Mouse (Mus musculus): ENCODE data around the gene Olfr318. TPM values are rescaled to one million over a fixed set of nuclear protein-coding genes. Genes with fewer than 3 reads are reported as not detected.

Gene Olfr318
- polyA plus RNA-seq (2015; fragmentation: Nextera tagmentation; extraction: Ambion mirVana), result not detected in 2 replicates

DNA sequence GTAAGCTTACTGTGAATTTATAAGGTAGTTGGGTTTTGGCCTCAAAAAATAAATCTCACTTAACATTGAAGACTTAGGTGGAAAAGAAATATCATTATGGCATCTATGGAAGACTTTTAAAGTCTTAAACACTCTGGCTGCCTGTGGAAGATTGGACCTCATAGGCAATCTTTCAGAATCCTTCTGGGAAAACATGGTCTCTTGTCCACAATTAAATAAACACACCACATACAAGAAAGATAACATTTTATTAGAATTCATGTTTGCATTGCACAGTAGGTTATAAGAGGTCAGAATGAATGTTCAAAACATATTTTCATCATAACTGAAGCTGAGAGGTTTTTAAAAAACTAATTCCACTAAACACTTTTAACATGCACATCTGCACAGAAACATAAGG lies at the start of gene Olfr318:
Olfr318 (minus strand) TSS at position 101 of the 400 bp plus-strand sequence.

DNA sequence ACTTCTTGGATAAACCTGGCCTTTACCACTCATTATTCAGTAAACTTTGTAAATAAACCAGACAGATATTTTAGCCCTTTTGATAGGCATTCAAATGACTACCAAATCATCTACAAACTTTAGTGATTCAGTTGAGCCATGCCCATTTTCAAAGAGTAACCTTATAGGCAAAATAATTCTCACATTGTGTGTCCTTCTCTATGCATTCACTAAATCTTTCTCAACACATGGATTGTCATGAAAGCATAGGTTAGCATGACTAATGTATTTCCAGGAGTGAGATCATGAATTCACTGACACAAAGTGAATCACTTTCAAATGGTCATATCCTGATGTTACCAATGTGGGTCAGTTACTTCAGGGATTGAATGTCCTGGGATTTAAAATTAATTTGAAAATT lies 49.1 kb upstream of the Olfr318 start, which contains the start of gene Olfr315:
Olfr315 (plus strand) TSS at position 301 of the 400 bp plus-strand sequence.

DNA sequence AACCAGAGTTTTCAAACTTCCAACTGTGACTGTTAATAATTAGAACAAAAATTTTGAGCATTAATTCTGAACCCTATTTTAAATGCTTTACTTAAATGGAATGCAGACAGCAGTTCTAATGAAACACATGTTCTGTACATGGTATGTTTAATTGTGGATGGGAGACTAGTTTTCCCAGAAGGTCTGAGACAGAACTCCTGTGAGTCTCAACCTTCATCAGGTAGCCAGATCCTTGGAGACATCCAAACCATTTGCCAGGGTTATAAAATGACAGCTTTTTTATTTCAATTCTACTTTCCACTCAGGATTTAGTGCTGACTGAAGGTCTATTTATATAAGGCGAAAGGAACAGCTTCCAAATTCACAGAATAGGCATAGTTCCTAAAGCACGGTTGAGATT lies 28.6 kb upstream of the Olfr318 start, which contains the start of gene Olfr316:
Olfr316 (plus strand) TSS at position 301 of the 400 bp plus-strand sequence.

DNA sequence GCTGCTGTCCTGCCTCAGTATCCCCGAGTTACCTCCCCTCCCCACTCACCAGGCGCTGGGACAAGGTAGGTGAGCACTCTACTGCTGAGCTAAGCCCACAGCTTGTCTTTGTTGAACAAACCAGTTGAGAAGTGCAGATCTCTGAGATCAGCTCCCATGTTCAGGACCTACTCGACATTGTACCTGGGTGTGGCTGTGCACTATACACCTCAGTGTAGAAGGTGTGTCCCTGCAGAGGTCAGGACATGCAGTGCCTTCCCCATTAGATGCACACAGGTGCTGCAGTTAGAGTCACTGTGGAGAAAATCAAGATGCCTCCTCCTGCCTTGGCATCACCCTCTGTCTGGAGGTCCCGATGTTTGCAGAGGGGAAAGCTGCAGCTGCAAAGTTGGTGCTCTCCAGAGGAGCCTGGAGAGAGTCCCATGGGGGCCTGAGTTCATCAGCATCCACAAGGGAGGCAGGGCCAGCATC lies 15.0 kb upstream of the Olfr318 start, which contains the start of gene Olfr317:
Olfr317 (minus strand) TSS at position 421 of the 471 bp plus-strand sequence.

DNA sequence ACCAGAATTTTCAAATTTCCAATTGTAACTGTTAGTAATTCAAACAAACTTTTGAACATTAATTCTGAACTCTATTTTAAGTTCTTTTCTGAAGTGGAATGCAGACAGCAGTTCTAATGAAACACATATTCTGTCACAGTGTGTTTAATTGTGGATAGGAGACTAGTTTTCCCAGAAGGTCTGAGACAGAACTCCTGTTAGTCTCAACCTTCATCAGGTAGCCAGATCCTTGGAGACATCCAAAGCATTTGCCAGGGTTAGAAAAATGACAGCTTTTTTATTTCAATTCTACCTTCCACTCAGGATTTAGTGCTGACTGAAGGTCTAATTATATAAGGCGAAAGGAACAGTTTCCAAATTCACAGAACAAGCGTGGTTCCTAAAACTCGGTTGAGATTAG lies 25.0 kb downstream of the Olfr318 start, which contains the start of gene Olfr319:
Olfr319 (plus strand) TSS at position 301 of the 400 bp plus-strand sequence.

DNA sequence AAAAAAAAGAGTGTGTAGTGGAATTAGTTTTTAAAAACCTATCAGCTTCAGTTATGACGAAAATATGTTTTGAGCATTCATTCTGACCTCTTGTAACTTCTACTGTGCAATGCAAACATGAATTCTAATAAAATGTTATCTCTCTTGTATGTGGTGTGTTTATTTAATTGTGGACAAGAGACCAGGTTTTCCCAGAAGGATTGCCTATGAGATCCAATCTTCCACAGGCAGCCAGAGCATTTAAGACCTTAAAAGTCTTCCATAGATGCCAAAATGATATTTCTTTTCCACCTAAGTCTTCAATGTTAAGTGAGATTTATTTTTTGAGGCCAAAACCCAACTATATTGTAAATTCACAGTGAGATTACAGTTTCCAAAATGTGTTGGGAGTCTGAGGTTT lies 43.0 kb downstream of the Olfr318 start, which contains the start of gene Olfr320:
Olfr320 (plus strand) TSS at position 301 of the 400 bp plus-strand sequence.

Other genes with a start within 250 kb of the Olfr318 start
- not detected in 2 replicates for gene Olfr332, start 231.5 kb downstream of the Olfr318 start, polyA plus RNA-seq (2015; fragmentation: Nextera tagmentation; extraction: Ambion mirVana)
- not detected in 2 replicates for gene Olfr331, start 221.4 kb downstream of the Olfr318 start, polyA plus RNA-seq (2015; fragmentation: Nextera tagmentation; extraction: Ambion mirVana)
- not detected in 2 replicates for gene Olfr330, start 189.2 kb downstream of the Olfr318 start, polyA plus RNA-seq (2015; fragmentation: Nextera tagmentation; extraction: Ambion mirVana)
- 0.12 TPM in 1 of 2 replicates, not detected in the other for gene Olfr329-ps, start 177.6 kb downstream of the Olfr318 start, polyA plus RNA-seq (2015; fragmentation: Nextera tagmentation; extraction: Ambion mirVana)
- not detected in 2 replicates for gene Olfr328, start 168.4 kb downstream of the Olfr318 start, polyA plus RNA-seq (2015; fragmentation: Nextera tagmentation; extraction: Ambion mirVana)
- gene Olfr224, start 153.5 kb downstream of the Olfr318 start, polyA plus RNA-seq (2015; fragmentation: Nextera tagmentation; extraction: Ambion mirVana), result not detected in 2 replicates
- not detected in 2 replicates for gene Olfr325, start 146.3 kb downstream of the Olfr318 start, polyA plus RNA-seq (2015; fragmentation: Nextera tagmentation; extraction: Ambion mirVana)
- gene Olfr324, start 128.9 kb downstream of the Olfr318 start, polyA plus RNA-seq (2015; fragmentation: Nextera tagmentation; extraction: Ambion mirVana), result not detected in 2 replicates
- not detected in 2 replicates for gene 2210407C18Rik, start 107.9 kb downstream of the Olfr318 start, polyA plus RNA-seq (2015; fragmentation: Nextera tagmentation; extraction: Ambion mirVana)
- not detected in 2 replicates for gene Olfr323, start 93.5 kb downstream of the Olfr318 start, polyA plus RNA-seq (2015; fragmentation: Nextera tagmentation; extraction: Ambion mirVana)
- not detected in 2 replicates for gene Trim58, start 83.5 kb downstream of the Olfr318 start, polyA plus RNA-seq (2015; fragmentation: Nextera tagmentation; extraction: Ambion mirVana)
- not detected in 2 replicates for gene Olfr322, start 65.2 kb downstream of the Olfr318 start, polyA plus RNA-seq (2015; fragmentation: Nextera tagmentation; extraction: Ambion mirVana)
- gene Olfr320, start 42.9 kb downstream of the Olfr318 start, polyA plus RNA-seq (2015; fragmentation: Nextera tagmentation; extraction: Ambion mirVana), result not detected in 2 replicates
- not detected in 2 replicates for gene Olfr319, start 24.9 kb downstream of the Olfr318 start, polyA plus RNA-seq (2015; fragmentation: Nextera tagmentation; extraction: Ambion mirVana)
- gene Olfr317, start 15.2 kb upstream of the Olfr318 start, polyA plus RNA-seq (2015; fragmentation: Nextera tagmentation; extraction: Ambion mirVana), result not detected in 2 replicates
- not detected in 2 replicates for gene Olfr316, start 28.7 kb upstream of the Olfr318 start, polyA plus RNA-seq (2015; fragmentation: Nextera tagmentation; extraction: Ambion mirVana)
- not detected in 2 replicates for gene Olfr315, start 49.2 kb upstream of the Olfr318 start, polyA plus RNA-seq (2015; fragmentation: Nextera tagmentation; extraction: Ambion mirVana)
- gene Olfr314, start 58.9 kb upstream of the Olfr318 start, polyA plus RNA-seq (2015; fragmentation: Nextera tagmentation; extraction: Ambion mirVana), result not detected in 2 replicates
- gene Fam183b, start 77.9 kb upstream of the Olfr318 start, polyA plus RNA-seq (2015; fragmentation: Nextera tagmentation; extraction: Ambion mirVana), result 1.3 and 1.9 TPM in 2 replicates
- not detected in 2 replicates for gene Olfr313, start 91.0 kb upstream of the Olfr318 start, polyA plus RNA-seq (2015; fragmentation: Nextera tagmentation; extraction: Ambion mirVana)
- gene Olfr312, start 105.2 kb upstream of the Olfr318 start, polyA plus RNA-seq (2015; fragmentation: Nextera tagmentation; extraction: Ambion mirVana), result not detected in 2 replicates
- not detected in 2 replicates for gene Olfr311, start 115.2 kb upstream of the Olfr318 start, polyA plus RNA-seq (2015; fragmentation: Nextera tagmentation; extraction: Ambion mirVana)
- 2.0 TPM in 2 replicates for gene Gm12258, start 123.1 kb upstream of the Olfr318 start, polyA plus RNA-seq (2015; fragmentation: Nextera tagmentation; extraction: Ambion mirVana)
- 2.0 and 2.2 TPM in 2 replicates for gene 2810021J22Rik, start 143.2 kb upstream of the Olfr318 start, polyA plus RNA-seq (2015; fragmentation: Nextera tagmentation; extraction: Ambion mirVana)
- gene Zfp39, start 180.2 kb upstream of the Olfr318 start, polyA plus RNA-seq (2015; fragmentation: Nextera tagmentation; extraction: Ambion mirVana), result 3.0 and 3.2 TPM in 2 replicates
- not detected in 2 replicates for gene Btnl10, start 193.9 kb upstream of the Olfr318 start, polyA plus RNA-seq (2015; fragmentation: Nextera tagmentation; extraction: Ambion mirVana)
- 161 and 166 TPM in 2 replicates for gene Rnf187, start 214.9 kb upstream of the Olfr318 start, polyA plus RNA-seq (2015; fragmentation: Nextera tagmentation; extraction: Ambion mirVana)
- gene Hist3h2ba, start 224.9 kb upstream of the Olfr318 start, polyA plus RNA-seq (2015; fragmentation: Nextera tagmentation; extraction: Ambion mirVana), result 2.4 and 2.5 TPM in 2 replicates
- gene Hist3h2a, start 230.7 kb upstream of the Olfr318 start, polyA plus RNA-seq (2015; fragmentation: Nextera tagmentation; extraction: Ambion mirVana), result 15.6 and 17.7 TPM in 2 replicates
- 0.08 and 0.10 TPM in 2 replicates for gene Trim17, start 230.7 kb upstream of the Olfr318 start, polyA plus RNA-seq (2015; fragmentation: Nextera tagmentation; extraction: Ambion mirVana)

Measured in skeletal muscle tissue, postnatal 0 days (tissue).